Mouse (Mus musculus): ENCODE measurements around the gene 4930519P11Rik. TPM values are rescaled to one million over a fixed set of nuclear protein-coding genes. Genes with fewer than 3 reads are reported as not detected.

The 4930519P11Rik gene
- polyA plus RNA-seq, 1 experiment = 0.47 TPM

DNA sequence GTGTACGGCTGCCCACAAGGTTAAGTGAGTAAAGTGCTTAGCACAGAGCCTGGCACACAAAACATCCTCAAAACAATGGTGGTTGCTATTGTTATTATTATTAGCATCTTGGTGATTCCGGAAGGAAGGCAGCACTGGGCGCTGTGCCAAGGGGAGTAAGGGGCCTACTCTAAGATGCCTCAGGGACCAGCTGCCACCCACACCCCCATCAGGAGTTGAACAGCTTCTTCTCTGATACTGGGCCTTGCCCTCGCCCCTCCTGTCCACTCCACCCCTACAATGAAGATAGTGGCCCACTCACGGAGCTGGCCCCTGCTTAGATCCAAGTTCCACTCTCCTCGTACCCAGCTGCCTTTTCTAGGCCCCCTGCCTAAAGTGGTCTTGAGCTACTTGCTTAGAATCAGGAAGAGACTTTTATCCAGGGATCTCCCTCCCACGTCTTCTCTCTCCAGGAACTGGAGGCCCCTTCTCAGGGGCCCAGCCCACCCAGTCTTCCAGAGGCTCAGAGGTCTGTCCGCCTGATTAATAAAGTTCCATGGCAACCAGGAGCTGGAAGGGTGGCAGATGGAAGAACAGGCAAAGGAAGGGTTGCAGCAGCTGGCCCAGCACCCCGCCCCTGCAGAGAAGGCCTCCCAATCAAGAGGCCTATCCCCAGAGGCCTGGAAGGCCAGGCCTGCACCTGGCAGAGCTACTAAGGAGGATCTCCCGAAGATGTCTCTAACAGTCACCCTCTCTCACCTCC is 44.7 kb downstream of the 4930519P11Rik start:
- H3K36me3 ChIP-seq (ENCODE audit: control insufficient read depth, insufficient read depth) = no peaks in the 10 kb centered on the region
- TF ChIP-seq MYOD1 (IDR thresholded peaks at IDR 0.05; ENCODE audit: control insufficient read depth in 1 of 3, insufficient read length in 2 of 3, low read depth in 2 of 3) (peak in 2 of 3 experiments; percentile 42 to 70), CEBPB (IDR thresholded peaks at IDR 0.05; ENCODE audit: insufficient read depth, poor library complexity, severe bottlenecking) (no peak), MYOG (IDR thresholded peaks at IDR 0.05; ENCODE audit: control insufficient read depth in 1 of 3, insufficient read depth in 1 of 3, insufficient read length in 2 of 3, low read depth in 2 of 3) (peak in 2 of 3 experiments; percentile 24 to 48)
- peaks cover 15% of the 10 kb centered on the region for H3K79me2 ChIP-seq (ENCODE audit: control insufficient read depth, insufficient read depth)
- peak overlapping the region; percentile 25 for H3ac ChIP-seq (ENCODE audit: control insufficient read depth, insufficient read length)
- H3K27me3 ChIP-seq (ENCODE audit: control insufficient read depth, insufficient read depth, insufficient read length) = no peaks in the 10 kb centered on the region
- H3K4me2 ChIP-seq (ENCODE audit: low read depth) = peak overlapping the region; percentile 84
- H3K4me3 ChIP-seq = peak overlapping the region; percentile 49

DNA sequence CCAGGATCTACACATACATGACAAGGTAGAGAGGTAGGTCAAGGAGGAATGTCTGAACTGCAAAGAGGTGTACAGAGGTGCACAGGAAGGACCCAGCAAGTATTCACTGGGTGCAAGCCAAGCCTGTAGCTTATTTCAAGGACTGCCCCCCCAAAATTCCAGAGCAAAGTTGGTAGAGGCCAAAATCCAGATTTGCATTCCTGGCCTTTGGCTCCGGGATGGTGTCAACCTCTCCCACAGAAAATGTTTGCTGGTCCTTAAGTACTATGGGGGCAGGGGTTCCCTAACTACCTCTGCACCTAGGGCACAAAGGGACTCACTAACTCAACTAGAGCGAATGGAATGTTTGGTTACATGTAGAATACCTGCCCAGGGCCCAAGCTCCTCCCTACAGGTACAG is 45.5 kb downstream of the 4930519P11Rik start:
- Histone ChIP-seq H3K4me3 (peak overlapping the region; percentile 49), H3K27me3 (ENCODE audit: control insufficient read depth, insufficient read depth, insufficient read length) (no peaks in the 10 kb centered on the region)

DNA sequence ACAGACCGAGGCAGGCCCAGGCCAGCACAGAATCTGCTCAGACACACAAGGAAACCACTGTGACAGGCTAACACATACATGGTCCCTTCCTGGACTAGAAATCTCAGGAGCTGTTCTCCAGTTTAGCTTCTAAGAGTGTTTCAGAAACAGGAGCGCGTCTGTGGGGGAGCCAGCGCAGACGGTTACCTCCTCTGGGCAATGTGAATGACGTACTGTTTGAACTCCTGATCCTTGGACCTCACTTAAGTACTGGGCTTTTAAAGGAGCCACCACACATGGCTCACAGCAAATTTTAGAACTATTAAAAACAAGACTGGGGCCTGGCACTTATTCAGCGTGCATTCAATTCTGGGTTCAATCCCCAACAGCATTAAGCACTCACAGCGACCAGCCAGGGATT is 46.6 kb downstream of the 4930519P11Rik start:
- TF ChIP-seq REST (IDR thresholded peaks at IDR 0.05; ENCODE audit: insufficient read depth, insufficient read length) (no peak), POLR2A (IDR thresholded peaks at IDR 0.05; ENCODE audit: insufficient read length, low read depth) (no peak), MAX (IDR thresholded peaks at IDR 0.05; ENCODE audit: low read depth) (no peak), SRF (IDR thresholded peaks at IDR 0.05; ENCODE audit: control insufficient read depth, insufficient read length, low read depth) (no peak), POLR2AphosphoS2 (IDR thresholded peaks at IDR 0.05; ENCODE audit: insufficient read length, low read depth) (no peak), TCF3 (IDR thresholded peaks at IDR 0.05; ENCODE audit: insufficient read length, low read depth) (no peak), USF1 (IDR thresholded peaks at IDR 0.05; ENCODE audit: low read depth) (no peak), CEBPB (IDR thresholded peaks at IDR 0.05; ENCODE audit: insufficient read depth, poor library complexity, severe bottlenecking) (no peak), MYOD1 (IDR thresholded peaks at IDR 0.05; ENCODE audit: control insufficient read depth in 1 of 3, insufficient read length in 2 of 3, low read depth in 2 of 3) (no peak), TCF12 (IDR thresholded peaks at IDR 0.05; ENCODE audit: insufficient read depth, poor library complexity, severe bottlenecking) (no peak), E2F4 (IDR thresholded peaks at IDR 0.05; ENCODE audit: insufficient read depth) (no peak), MYOG (IDR thresholded peaks at IDR 0.05; ENCODE audit: control insufficient read depth in 1 of 3, insufficient read depth in 1 of 3, insufficient read length in 2 of 3, low read depth in 2 of 3) (no peak)
- H3K36me3 ChIP-seq (ENCODE audit: control insufficient read depth, insufficient read depth) = peaks cover 5% of the 10 kb centered on the region
- no peak overlapping the region for H3ac ChIP-seq (ENCODE audit: control insufficient read depth, insufficient read length)
- peaks cover 15% of the 10 kb centered on the region for H3K79me2 ChIP-seq (ENCODE audit: control insufficient read depth, insufficient read depth)
- no peak overlapping the region for H3K4me3 ChIP-seq
- no peaks in the 10 kb centered on the region for H3K27me3 ChIP-seq (ENCODE audit: control insufficient read depth, insufficient read depth, insufficient read length)
- H3K4me2 ChIP-seq (ENCODE audit: low read depth) = peak overlapping the region; percentile 12

More for the DNA sequence above, 45.5 kb downstream of the 4930519P11Rik start:
- Histone ChIP-seq H3ac (ENCODE audit: control insufficient read depth, insufficient read length) (no peak overlapping the region), H3K36me3 (ENCODE audit: control insufficient read depth, insufficient read depth) (peaks cover 5% of the 10 kb centered on the region), H3K4me2 (ENCODE audit: low read depth) (peak overlapping the region; percentile 84), H3K79me2 (ENCODE audit: control insufficient read depth, insufficient read depth) (peaks cover 15% of the 10 kb centered on the region)
- TF ChIP-seq POLR2A (IDR thresholded peaks at IDR 0.05; ENCODE audit: insufficient read length, low read depth) = no peak
- no peak for TF ChIP-seq POLR2AphosphoS2 (IDR thresholded peaks at IDR 0.05; ENCODE audit: insufficient read length, low read depth)
- no peak for TF ChIP-seq MYOG (IDR thresholded peaks at IDR 0.05; ENCODE audit: control insufficient read depth in 1 of 3, insufficient read depth in 1 of 3, insufficient read length in 2 of 3, low read depth in 2 of 3)
- no peak for TF ChIP-seq MYOD1 (IDR thresholded peaks at IDR 0.05; ENCODE audit: control insufficient read depth in 1 of 3, insufficient read length in 2 of 3, low read depth in 2 of 3)
- no peak for TF ChIP-seq CEBPB (IDR thresholded peaks at IDR 0.05; ENCODE audit: insufficient read depth, poor library complexity, severe bottlenecking)
- no peak for TF ChIP-seq REST (IDR thresholded peaks at IDR 0.05; ENCODE audit: insufficient read depth, insufficient read length)
- TF ChIP-seq USF1 (IDR thresholded peaks at IDR 0.05; ENCODE audit: low read depth) = no peak
- no peak for TF ChIP-seq TCF12 (IDR thresholded peaks at IDR 0.05; ENCODE audit: insufficient read depth, poor library complexity, severe bottlenecking)

DNA sequence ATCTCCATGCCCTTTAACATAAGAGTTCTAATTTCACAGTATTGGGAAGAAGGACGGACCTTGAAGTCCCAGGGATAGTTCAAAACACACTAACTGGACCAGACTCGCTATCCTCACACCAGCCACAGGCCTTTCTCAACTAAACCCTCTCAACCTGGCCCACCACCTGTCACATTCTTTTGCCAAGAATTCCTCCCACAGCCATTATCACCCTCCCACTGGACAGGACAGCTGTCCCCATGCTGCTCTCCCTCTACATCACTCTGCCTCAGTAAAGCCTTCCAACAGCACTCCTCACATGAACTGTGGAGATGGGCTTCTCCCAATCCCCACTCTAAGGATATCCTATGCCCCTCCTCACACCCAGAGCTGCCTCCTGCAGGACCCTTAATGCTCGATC is 47.7 kb downstream of the 4930519P11Rik start:
- Histone ChIP-seq H3ac (ENCODE audit: control insufficient read depth, insufficient read length) (no peak overlapping the region), H3K4me3 (no peak overlapping the region), H3K79me2 (ENCODE audit: control insufficient read depth, insufficient read depth) (peaks cover 15% of the 10 kb centered on the region)

More for the DNA sequence above, 47.7 kb downstream of the 4930519P11Rik start:
- Histone ChIP-seq H3K27me3 (ENCODE audit: control insufficient read depth, insufficient read depth, insufficient read length) (no peaks in the 10 kb centered on the region), H3K36me3 (ENCODE audit: control insufficient read depth, insufficient read depth) (peaks cover 5% of the 10 kb centered on the region), H3K4me2 (ENCODE audit: low read depth) (peak overlapping the region; percentile 27)
- peak; percentile 80 for TF ChIP-seq TCF3 (IDR thresholded peaks at IDR 0.05; ENCODE audit: insufficient read length, low read depth)
- TF ChIP-seq MYOD1 (IDR thresholded peaks at IDR 0.05; ENCODE audit: control insufficient read depth in 1 of 3, insufficient read length in 2 of 3, low read depth in 2 of 3) = peak in 2 of 3 experiments; percentile 93 to 99
- TF ChIP-seq E2F4 (IDR thresholded peaks at IDR 0.05; ENCODE audit: insufficient read depth) = no peak
- peak; percentile 91 for TF ChIP-seq TCF12 (IDR thresholded peaks at IDR 0.05; ENCODE audit: insufficient read depth, poor library complexity, severe bottlenecking)
- TF ChIP-seq POLR2A (IDR thresholded peaks at IDR 0.05; ENCODE audit: insufficient read length, low read depth) = no peak
- peak; percentile 81 to 99 (median 84) for TF ChIP-seq MYOG (IDR thresholded peaks at IDR 0.05; ENCODE audit: control insufficient read depth in 1 of 3, insufficient read depth in 1 of 3, insufficient read length in 2 of 3, low read depth in 2 of 3)
